Mouse (Mus musculus): ENCODE results near the gene Lexm. TPM values are rescaled to one million over a fixed set of nuclear protein-coding genes. Genes with fewer than 3 reads are reported as not detected.
A peak's percentile ranks its signal among the peaks of the same experiment; 100 is the strongest.

The Lexm gene
- total and polyA plus RNA-seq, 3 experiments: 0.19 to 0.21 TPM; not detected in 1

DNA sequence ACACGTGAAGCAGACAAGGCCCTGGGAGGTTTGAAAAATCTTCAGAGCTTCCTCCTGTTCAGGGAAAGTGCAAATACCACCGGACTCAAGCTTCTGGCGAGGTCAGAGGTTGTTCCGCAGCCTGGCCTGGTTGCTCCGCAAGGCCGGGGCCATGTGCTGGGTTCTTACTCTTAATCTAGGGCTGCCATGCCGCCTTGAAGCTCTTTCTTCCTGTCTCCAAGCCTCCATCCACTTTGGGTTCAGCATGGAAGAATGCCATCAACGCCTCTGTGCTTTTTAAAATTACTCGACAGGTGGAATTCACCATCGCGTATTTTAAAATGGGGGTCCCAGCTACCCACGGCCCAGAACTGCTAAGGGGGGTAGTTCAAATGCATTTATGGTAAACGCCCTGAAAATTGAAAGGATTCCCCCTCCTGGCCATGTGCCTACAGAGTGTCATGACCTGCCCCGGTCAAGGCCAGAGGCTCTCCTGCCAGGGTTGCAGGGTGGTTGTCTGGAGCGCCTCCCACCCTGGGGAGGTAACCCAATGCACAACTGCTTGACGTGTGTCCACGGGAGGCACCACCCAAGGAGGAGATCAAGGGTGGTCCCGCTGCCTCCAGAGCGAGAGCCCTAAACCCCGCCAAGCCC, 56.7 kb downstream of the Lexm start:
- Histone ChIP-seq H3K4me3 (replicated peaks in 1 of 3; ENCODE audit: low read depth in 2 of 3, low read length in 2 of 3, poor library complexity in 1 of 3) (peak overlapping the region; percentile 42 to 67 (median 57)), H3K27me3 (replicated peaks) (no peaks in the 10 kb centered on the region), H3K9ac (ENCODE audit: insufficient read depth, low read depth) (no peak overlapping the region), H3K79me2 (replicated peaks; ENCODE audit: control insufficient read depth, extremely low read depth, insufficient read depth, poor library complexity, severe bottlenecking) (peaks cover 15% of the 10 kb centered on the region), H3K4me1 (ENCODE audit: control insufficient read depth in 1 of 2, insufficient read depth in 2 of 2) (peaks cover 11 to 28% of the 10 kb centered on the region in 2 experiments; a peak in 3 of 4 replicates), H3K9me3 (replicated peaks; ENCODE audit: low read length) (no peaks in the 10 kb centered on the region), H3K4me2 (ENCODE audit: insufficient read depth, low read depth, poor library complexity, severe bottlenecking) (peak overlapping the region; percentile 57; the same call in 1 of the 2 replicates), H3K27ac (ENCODE audit: insufficient read depth, low read depth) (no peak overlapping the region), H3K36me3 (replicated peaks in 1 of 2; ENCODE audit: control insufficient read depth in 1 of 2, insufficient read depth in 1 of 2, low read length in 1 of 2) (peaks cover 4 to 31% of the 10 kb centered on the region in 2 experiments)
- dilution Hi-C loops (cut with MboI; ENCODE audit: extremely low pct_ligation_motif_present, extremely low pct_unique_long_range_greater_than_20kb, low sequenced_read_pairs): no loop called here
- TF ChIP-seq MYC (IDR thresholded peaks at IDR 0.05; ENCODE audit: low read depth, low read length) (peak; percentile 59; the same call in 1 of the 2 replicates), RCOR1 (conservative IDR thresholded peaks at IDR 0.05; ENCODE audit: low read depth, low read length) (no peak), MXI1 (IDR thresholded peaks at IDR 0.05; ENCODE audit: low read depth, low read length) (peak; percentile 12; the same call in 1 of the 2 replicates), USF1 (IDR thresholded peaks at IDR 0.05; ENCODE audit: low read depth, low read length) (no peak), JUND (conservative IDR thresholded peaks at IDR 0.05; ENCODE audit: low read depth, low read length) (no peak)
- in situ Hi-C loops (cut with MboI; ENCODE audit: low pct_ligation_motif_present, low pct_unique_long_range_greater_than_20kb, low sequenced_read_pairs): no loop called here
- DNase-seq (ENCODE audit: extremely low read depth): no peak

DNA sequence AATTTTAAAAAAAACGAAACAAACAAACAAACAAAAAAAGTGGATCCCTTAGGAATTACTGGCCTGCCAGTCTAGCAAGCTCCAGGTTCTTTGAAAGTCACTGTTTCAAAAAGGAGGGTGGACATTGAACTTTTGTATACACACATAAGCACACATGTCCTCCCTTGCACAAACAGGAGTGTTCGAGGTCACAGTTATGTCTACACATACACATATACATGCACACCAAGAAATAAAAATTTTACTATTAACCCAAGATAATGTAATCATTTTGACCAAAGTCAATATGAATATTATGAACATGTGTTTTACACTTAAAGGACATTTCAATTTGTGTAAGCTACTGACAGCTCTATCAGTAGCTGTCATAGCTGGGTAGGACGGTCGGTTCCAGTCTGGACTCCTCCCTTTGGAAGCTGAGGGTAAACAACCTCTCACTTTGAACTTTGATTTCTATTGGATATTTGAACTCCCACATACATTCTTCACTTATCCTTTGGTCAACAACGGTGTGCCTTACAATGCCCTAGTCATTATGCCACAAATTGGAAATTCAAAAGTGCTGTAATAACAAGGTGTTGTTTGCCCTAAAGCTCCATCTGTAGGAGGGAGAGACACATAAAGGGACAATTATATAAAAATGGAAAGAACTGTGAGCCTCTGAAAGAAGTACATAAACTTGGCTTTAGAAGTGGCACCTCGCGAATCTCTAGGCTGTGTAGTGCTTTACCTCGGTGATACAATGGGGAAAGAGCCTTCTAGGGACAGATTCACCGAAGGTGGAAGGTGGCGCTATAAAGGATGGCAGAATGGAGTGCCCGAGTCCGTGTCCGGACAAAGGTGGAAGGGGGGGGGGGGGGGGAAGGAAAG, 57.5 kb downstream of the Lexm start:
- Histone ChIP-seq H3K4me3 (replicated peaks in 1 of 3; ENCODE audit: low read depth in 2 of 3, low read length in 2 of 3, poor library complexity in 1 of 3) (no peak overlapping the region), H3K9me3 (replicated peaks; ENCODE audit: low read length) (no peaks in the 10 kb centered on the region), H3K27me3 (replicated peaks) (peaks cover 1% of the 10 kb centered on the region), H3K4me2 (ENCODE audit: insufficient read depth, low read depth, poor library complexity, severe bottlenecking) (no peak overlapping the region), H3K9ac (ENCODE audit: insufficient read depth, low read depth) (no peak overlapping the region), H3K36me3 (replicated peaks in 1 of 2; ENCODE audit: control insufficient read depth in 1 of 2, insufficient read depth in 1 of 2, low read length in 1 of 2) (peaks cover 4 to 23% of the 10 kb centered on the region in 2 experiments), H3K4me1 (ENCODE audit: control insufficient read depth in 1 of 2, insufficient read depth in 2 of 2) (peaks cover 11 to 28% of the 10 kb centered on the region in 2 experiments; a peak in 3 of 4 replicates), H3K27ac (ENCODE audit: insufficient read depth, low read depth) (no peak overlapping the region), H3K79me2 (replicated peaks; ENCODE audit: control insufficient read depth, extremely low read depth, insufficient read depth, poor library complexity, severe bottlenecking) (peaks cover 15% of the 10 kb centered on the region)
- dilution Hi-C loops (cut with MboI; ENCODE audit: extremely low pct_ligation_motif_present, extremely low pct_unique_long_range_greater_than_20kb, low sequenced_read_pairs): no loop called here
- TF ChIP-seq ZNF384 (IDR thresholded peaks at IDR 0.05; ENCODE audit: low read depth, low read length) (no peak), MYC (IDR thresholded peaks at IDR 0.05; ENCODE audit: low read depth, low read length) (no peak), RCOR1 (conservative IDR thresholded peaks at IDR 0.05; ENCODE audit: low read depth, low read length) (no peak), ZKSCAN1 (IDR thresholded peaks at IDR 0.05; ENCODE audit: borderline replicate concordance, low read depth, low read length) (no peak)
- in situ Hi-C loops (cut with MboI; ENCODE audit: low pct_ligation_motif_present, low pct_unique_long_range_greater_than_20kb, low sequenced_read_pairs): no loop called here
- DNase-seq (ENCODE audit: extremely low read depth): no peak

DNA sequence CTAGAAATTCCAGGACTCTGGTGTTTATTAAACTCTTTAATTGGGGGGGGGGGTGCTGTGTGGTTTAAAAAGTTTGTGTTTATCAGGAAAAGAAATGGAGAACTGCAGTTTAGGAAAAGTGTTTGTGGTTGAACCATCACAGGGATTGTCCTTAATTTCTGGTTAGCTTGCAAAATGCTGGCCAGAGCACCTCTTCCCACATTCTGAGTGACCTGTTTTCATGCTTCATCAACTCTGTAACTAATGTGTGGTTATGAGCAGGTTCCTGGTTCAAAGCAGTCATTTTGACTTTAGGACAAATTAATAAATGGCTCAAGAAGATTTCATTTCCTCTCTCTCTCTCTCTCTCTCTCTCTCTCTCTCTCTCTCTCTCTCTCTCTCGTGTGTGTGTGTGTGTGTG, 59.1 kb downstream of the Lexm start:
- no peak for DNase-seq (ENCODE audit: extremely low read depth)
- in situ Hi-C loops (cut with MboI; ENCODE audit: low pct_ligation_motif_present, low pct_unique_long_range_greater_than_20kb, low sequenced_read_pairs) (no loop called here), dilution Hi-C loops (cut with MboI; ENCODE audit: extremely low pct_ligation_motif_present, extremely low pct_unique_long_range_greater_than_20kb, low sequenced_read_pairs) (no loop called here)
- no peak overlapping the region for H3K9ac ChIP-seq (ENCODE audit: insufficient read depth, low read depth)
- H3K9me3 ChIP-seq (replicated peaks; ENCODE audit: low read length): no peaks in the 10 kb centered on the region
- peaks cover 15% of the 10 kb centered on the region for H3K79me2 ChIP-seq (replicated peaks; ENCODE audit: control insufficient read depth, extremely low read depth, insufficient read depth, poor library complexity, severe bottlenecking)
- H3K4me2 ChIP-seq (ENCODE audit: insufficient read depth, low read depth, poor library complexity, severe bottlenecking): no peak overlapping the region
- H3K36me3 ChIP-seq (replicated peaks in 1 of 2; ENCODE audit: control insufficient read depth in 1 of 2, insufficient read depth in 1 of 2, low read length in 1 of 2): peaks cover 0 to 7% of the 10 kb centered on the region in 2 experiments
- H3K27ac ChIP-seq (ENCODE audit: insufficient read depth, low read depth): no peak overlapping the region
- peaks cover 5 to 16% of the 10 kb centered on the region in 2 experiments; a peak in 3 of 4 replicates for H3K4me1 ChIP-seq (ENCODE audit: control insufficient read depth in 1 of 2, insufficient read depth in 2 of 2)
- TF ChIP-seq SMC3 (IDR thresholded peaks at IDR 0.05; ENCODE audit: low read depth, low read length) (no peak), CTCF (conservative IDR thresholded peaks at IDR 0.05 in 1 of 2, IDR thresholded peaks at IDR 0.05 in 1 of 2; ENCODE audit: low read depth in 2 of 2, low read length in 2 of 2) (no peak), JUN (IDR thresholded peaks at IDR 0.05; ENCODE audit: insufficient read depth, low read depth, low read length) (no peak), BHLHE40 (IDR thresholded peaks at IDR 0.05; ENCODE audit: low read depth, low read length) (no peak), POLR2A (IDR thresholded peaks at IDR 0.05; ENCODE audit: low read depth, low read length) (no peak), GABPA (IDR thresholded peaks at IDR 0.05; ENCODE audit: insufficient replicate concordance, low read depth, low read length) (no peak), CHD1 (IDR thresholded peaks at IDR 0.05; ENCODE audit: low read depth, low read length) (no peak), TCF12 (IDR thresholded peaks at IDR 0.05; ENCODE audit: low read depth, low read length) (no peak), NELFE (IDR thresholded peaks at IDR 0.05; ENCODE audit: low read depth, low read length) (no peak), EP300 (IDR thresholded peaks at IDR 0.05; ENCODE audit: low read length) (no peak), USF2 (conservative IDR thresholded peaks at IDR 0.05; ENCODE audit: low read depth, low read length) (no peak), MAX (IDR thresholded peaks at IDR 0.05; ENCODE audit: low read length) (no peak), MEF2A (IDR thresholded peaks at IDR 0.05; ENCODE audit: borderline replicate concordance, low read depth, low read length) (no peak), RCOR1 (conservative IDR thresholded peaks at IDR 0.05; ENCODE audit: low read depth, low read length) (no peak), POLR2AphosphoS2 (IDR thresholded peaks at IDR 0.05; ENCODE audit: low read depth, low read length) (no peak), PAX5 (IDR thresholded peaks at IDR 0.05; ENCODE audit: low read length) (no peak), ETS1 (conservative IDR thresholded peaks at IDR 0.05; ENCODE audit: low read depth, low read length) (no peak), CHD2 (IDR thresholded peaks at IDR 0.05; ENCODE audit: low read length) (no peak)
- H3K4me3 ChIP-seq (replicated peaks in 1 of 3; ENCODE audit: low read depth in 2 of 3, low read length in 2 of 3, poor library complexity in 1 of 3): no peak overlapping the region
- H3K27me3 ChIP-seq (replicated peaks): peaks cover 1% of the 10 kb centered on the region
